20 mouse cellular contexts compared by ENCODE assay signal in genomic region chr16:92548651-92549050, GRCm38 (mm10).
A peak's percentile ranks its signal among the peaks of the same experiment; 100 is the strongest.
DNase-seq lines count a peak whose midpoint lies in the region; ATAC-seq lines count a peak whose summit lies in the region.
"Had no signal": no experiment of that assay in that cellular context is flagged by ENCODE, and none has a peak within 500 bp of the region (broad histone marks: within the 10 kb centered on the region; RNA-seq: fewer than 3 reads in every experiment).

No protein-coding gene starts in this region.

- ATAC-seq in megakaryocyte-erythroid progenitor cell, adult 5-6 weeks (replicated peaks; ENCODE audit: low FRiP score, low TSS enrichment, poor library complexity, severe bottlenecking) = no peak
- ATAC-seq in cerebellum, adult (ENCODE audit: insufficient number of reproducible peaks, low FRiP score, low TSS enrichment) = no peak
- ATAC-seq: forebrain, embryonic 13.5 days; hindbrain, embryonic 16.5 days had no signal

- peak; percentile 37 for DNase-seq in kidney, adult 18-20 months
- no peak for DNase-seq in kidney, postnatal 14 days
- peak; percentile 62 for DNase-seq in kidney, postnatal 36 days
- peak; percentile 75 to 87 for DNase-seq in lung, adult 18-20 months
- DNase-seq in lung, postnatal 25 days (ENCODE audit: low spot score) = peak; percentile 78
- DNase-seq: adrenal gland, postnatal 36 days; B cell, adult 2 months; cerebellum, adult 2 months; cerebellum, postnatal 14 days; heart, adult 11 months; layer of hippocampus, adult 9-11 months; liver; right cerebral cortex, adult 18-20 months; right cerebral cortex, postnatal 4 days; thymus, adult 2 months; thymus, postnatal 4 days had no signal
